Mouse (Mus musculus) G1E (cell line): Measurements from ENCODE around the gene Zfp933. TPM values are rescaled to one million over a fixed set of nuclear protein-coding genes. Genes with fewer than 3 reads are reported as not detected.
A peak's percentile ranks its signal among the peaks of the same experiment; 100 is the strongest.
"Not testable (repeated sequence)": the region's sequence is repeated elsewhere in the genome, so short reads cannot be mapped to it uniquely, and the experiment has no call there.

ENCODE experiments used
- ATAC-seq: 2 replicates; pipeline ENCODE4 v1.8.0; 2016; ENCODE audit warnings: mild to moderate bottlenecking; ENCODE audit not compliant: insufficient number of reproducible peaks, poor library complexity, low FRiP score, severe bottlenecking; ENCODE audit errors: extremely low read depth
- DNase-seq: peaks from one replicate; pipeline ENCODE4 v3.0.0; 2012; ENCODE audit warnings: low spot score
- H3K27me3 ChIP-seq: 2 replicates; pipeline ENCODE4 v1.6.1; 2012; ENCODE audit warnings: mild to moderate bottlenecking, low read length, inconsistent platforms; ENCODE audit not compliant: insufficient read depth
- H3K36me3 ChIP-seq: replicated peaks from 2 replicates; pipeline ENCODE3; 2012; ENCODE audit warnings: mild to moderate bottlenecking, inconsistent platforms
- H3K4me1 ChIP-seq: 2 replicates; pipeline ENCODE4 v1.6.1; 2012; ENCODE audit warnings: low read depth, low read length, inconsistent platforms, mixed read lengths; ENCODE audit not compliant: insufficient read depth
- H3K4me3 ChIP-seq: 2 replicates; pipeline ENCODE4 v1.5.1; 2012; ENCODE audit warnings: low read depth, mild to moderate bottlenecking, inconsistent platforms, low read length, moderate library complexity, mixed read lengths
- H3K9me3 ChIP-seq: replicated peaks from 2 replicates; pipeline ENCODE4 v1.6.1; 2012; ENCODE audit warnings: inconsistent platforms
- polyA plus RNA-seq: library from polyadenylated mRNA; stranded (reverse); fragments of >175 nt; gene quantifications from 2 replicates; pipeline ENCODE4 v1.2.3, GENCODE M21; 2012
- total RNA-seq, 2 experiments: library from RNA; stranded (forward) in 1 of 2; stranded (reverse) in 1 of 2; fragments of 200-1000 nt in 1 of 2; fragments of >200 nt in 1 of 2; fragmentation: Nextera tagmentation in 1 of 2; gene quantifications; 2 replicates each; pipeline ENCODE4 v1.2.3; 2014 to 2017

The Zfp933 gene
- total and polyA plus RNA-seq, 3 experiments: 0.15 to 12.4 (median 10.9) TPM

DNA sequence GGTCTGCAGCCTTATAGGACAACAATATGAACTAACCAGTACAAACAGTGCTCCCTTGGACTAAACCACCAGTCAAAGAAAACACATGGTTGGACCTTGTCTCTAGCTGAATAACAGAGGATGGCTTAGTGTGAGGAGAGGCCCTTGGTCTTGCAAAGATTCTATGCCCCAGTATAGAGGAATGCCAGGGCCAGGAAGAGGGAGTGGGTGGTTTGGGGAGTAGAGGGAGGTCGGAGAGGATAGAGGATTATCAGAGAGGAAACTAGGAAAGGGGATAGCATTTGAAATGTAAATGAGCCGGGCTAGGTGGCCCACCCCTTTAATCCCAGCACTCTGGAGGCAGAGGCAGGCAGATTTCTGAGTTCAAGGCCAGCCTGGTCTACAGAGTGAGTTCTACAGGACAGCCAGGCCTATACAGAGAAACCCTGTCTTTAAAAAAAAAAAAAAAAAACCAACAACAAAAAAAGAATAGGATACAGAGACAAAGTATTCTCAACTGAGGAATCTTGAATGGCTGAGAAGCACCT lies 54.7 kb downstream of the Zfp933 start:
- ATAC-seq, H3K4me1 ChIP-seq, H3K27me3 ChIP-seq, H3K36me3 ChIP-seq, H3K9me3 ChIP-seq, DNase-seq, H3K4me3 ChIP-seq: not testable (repeated sequence)

DNA sequence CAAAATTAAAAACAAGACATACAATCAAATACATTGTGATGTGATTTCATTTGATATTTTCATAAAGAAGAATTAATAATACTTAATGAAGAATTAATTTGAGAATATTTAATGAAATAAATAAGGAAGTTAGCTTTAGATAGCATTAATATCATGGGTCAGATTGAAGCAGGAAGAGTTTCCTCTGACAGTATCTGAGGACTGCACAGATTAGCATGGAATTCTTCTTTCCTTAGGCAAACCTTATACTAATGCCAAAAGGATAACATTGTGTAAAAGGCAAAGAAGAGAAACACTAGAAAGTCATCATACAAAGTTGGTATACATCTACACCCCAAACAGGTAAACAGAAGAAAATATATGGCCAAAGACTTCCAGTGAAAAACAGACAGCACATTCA lies 56.4 kb downstream of the Zfp933 start:
- H3K36me3 ChIP-seq, H3K9me3 ChIP-seq, H3K4me3 ChIP-seq, H3K27me3 ChIP-seq, H3K4me1 ChIP-seq, DNase-seq: not testable (repeated sequence)
- peak; percentile 35; the same call in 1 of the 2 replicates for ATAC-seq

Other genes with a start within 250 kb of the Zfp933 start
- not detected in 2 replicates for gene Zfp979, start 205.9 kb downstream of the Zfp933 start, total RNA-seq (2014; fragmentation: Nextera tagmentation)
- 0.70 and 0.82 TPM in 2 replicates for gene Zfp979, start 205.9 kb downstream of the Zfp933 start, total RNA-seq (2017)
- gene Zfp979, start 205.9 kb downstream of the Zfp933 start, polyA plus RNA-seq: not detected in 2 replicates
- gene Zfp534, start 145.8 kb downstream of the Zfp933 start, total RNA-seq (2014; fragmentation: Nextera tagmentation): 12.5 and 13.9 TPM in 2 replicates
- gene Zfp534, start 145.8 kb downstream of the Zfp933 start, total RNA-seq (2017): 1.9 and 2.0 TPM in 2 replicates
- gene Zfp534, start 145.8 kb downstream of the Zfp933 start, polyA plus RNA-seq: 0.02 and 0.07 TPM in 2 replicates
- gene Zfp984, start 38.6 kb downstream of the Zfp933 start, total RNA-seq (2014; fragmentation: Nextera tagmentation): 121 and 143 TPM in 2 replicates
- 27.0 and 36.5 TPM in 2 replicates for gene Zfp984, start 38.6 kb downstream of the Zfp933 start, total RNA-seq (2017)
- 1.8 and 2.5 TPM in 2 replicates for gene Zfp984, start 38.6 kb downstream of the Zfp933 start, polyA plus RNA-seq
- not detected in 2 replicates for gene Miip, start 20.4 kb upstream of the Zfp933 start, total RNA-seq (2014; fragmentation: Nextera tagmentation)
- gene Miip, start 20.4 kb upstream of the Zfp933 start, total RNA-seq (2017): 0.05 TPM in 1 of 2 replicates, not detected in the other
- gene Miip, start 20.4 kb upstream of the Zfp933 start, polyA plus RNA-seq: 0.06 TPM in 1 of 2 replicates, not detected in the other
- gene Fv1, start 20.6 kb upstream of the Zfp933 start, total RNA-seq (2014; fragmentation: Nextera tagmentation): not detected in 2 replicates
- not detected in 2 replicates for gene Fv1, start 20.6 kb upstream of the Zfp933 start, total RNA-seq (2017)
- gene Fv1, start 20.6 kb upstream of the Zfp933 start, polyA plus RNA-seq: not detected in 2 replicates
- 18.6 and 21.0 TPM in 2 replicates for gene Mfn2, start 56.3 kb upstream of the Zfp933 start, total RNA-seq (2014; fragmentation: Nextera tagmentation)
- 14.8 and 18.3 TPM in 2 replicates for gene Mfn2, start 56.3 kb upstream of the Zfp933 start, total RNA-seq (2017)
- gene Mfn2, start 56.3 kb upstream of the Zfp933 start, polyA plus RNA-seq: 14.6 and 18.9 TPM in 2 replicates
- 0.44 and 2.3 TPM in 2 replicates for gene Plod1, start 88.4 kb upstream of the Zfp933 start, total RNA-seq (2014; fragmentation: Nextera tagmentation)
- 2.9 and 4.6 TPM in 2 replicates for gene Plod1, start 88.4 kb upstream of the Zfp933 start, total RNA-seq (2017)
- 0.75 and 0.90 TPM in 2 replicates for gene Plod1, start 88.4 kb upstream of the Zfp933 start, polyA plus RNA-seq
- gene 2510039O18Rik, start 92.5 kb upstream of the Zfp933 start, total RNA-seq (2014; fragmentation: Nextera tagmentation): 27.5 and 33.5 TPM in 2 replicates
- 31.5 and 37.2 TPM in 2 replicates for gene 2510039O18Rik, start 92.5 kb upstream of the Zfp933 start, total RNA-seq (2017)
- gene 2510039O18Rik, start 92.5 kb upstream of the Zfp933 start, polyA plus RNA-seq: 84.0 and 84.6 TPM in 2 replicates
- gene Nppb, start 137.4 kb upstream of the Zfp933 start, total RNA-seq (2014; fragmentation: Nextera tagmentation): not detected in 2 replicates
- gene Nppb, start 137.4 kb upstream of the Zfp933 start, total RNA-seq (2017): not detected in 2 replicates
- not detected in 2 replicates for gene Nppb, start 137.4 kb upstream of the Zfp933 start, polyA plus RNA-seq
- gene Nppa, start 152.4 kb upstream of the Zfp933 start, total RNA-seq (2014; fragmentation: Nextera tagmentation): not detected in 2 replicates
- 0.17 TPM in 1 of 2 replicates, not detected in the other for gene Nppa, start 152.4 kb upstream of the Zfp933 start, total RNA-seq (2017)
- gene Nppa, start 152.4 kb upstream of the Zfp933 start, polyA plus RNA-seq: not detected in 2 replicates
- 20.1 and 21.0 TPM in 2 replicates for gene Clcn6, start 190.5 kb upstream of the Zfp933 start, total RNA-seq (2014; fragmentation: Nextera tagmentation)
- 13.6 and 16.1 TPM in 2 replicates for gene Clcn6, start 190.5 kb upstream of the Zfp933 start, total RNA-seq (2017)
- gene Clcn6, start 190.5 kb upstream of the Zfp933 start, polyA plus RNA-seq: 5.2 and 6.2 TPM in 2 replicates
- gene Mthfr, start 190.7 kb upstream of the Zfp933 start, total RNA-seq (2014; fragmentation: Nextera tagmentation): 7.0 and 12.5 TPM in 2 replicates
- gene Mthfr, start 190.7 kb upstream of the Zfp933 start, total RNA-seq (2017): 7.3 and 9.4 TPM in 2 replicates
- 6.3 and 9.2 TPM in 2 replicates for gene Mthfr, start 190.7 kb upstream of the Zfp933 start, polyA plus RNA-seq
- 7.7 and 10.8 TPM in 2 replicates for gene Agtrap, start 239.7 kb upstream of the Zfp933 start, total RNA-seq (2014; fragmentation: Nextera tagmentation)
- gene Agtrap, start 239.7 kb upstream of the Zfp933 start, total RNA-seq (2017): 9.4 and 10.7 TPM in 2 replicates
- gene Agtrap, start 239.7 kb upstream of the Zfp933 start, polyA plus RNA-seq: 4.5 and 6.4 TPM in 2 replicates